Comparison of ENCODE assay signal across 20 mouse cellular contexts in genomic region chr17:25063261-25063660, GRCm38 (mm10). TPM values are rescaled to one million over a fixed set of nuclear protein-coding genes. Genes with fewer than 3 reads are reported as not detected.
DNase-seq lines count a peak whose midpoint lies in the region; ATAC-seq and TF ChIP-seq lines count a peak whose summit lies in the region.
"Had no signal": no experiment of that assay in that cellular context is flagged by ENCODE, and none has a peak within 500 bp of the region (broad histone marks: within the 10 kb centered on the region; RNA-seq: fewer than 3 reads in every experiment).

No protein-coding gene starts in this region.

- H3K4me2 ChIP-seq in heart, embryonic 15.5 days, result no peak overlapping the region
- H3K4me2 ChIP-seq in heart, embryonic 11.5 days, result no peak overlapping the region
- no peak overlapping the region for H3K4me2 ChIP-seq in kidney, embryonic 16.5 days (replicated peaks; ENCODE audit: low read depth, low read length)
- no peak overlapping the region for H3K4me2 ChIP-seq in kidney, embryonic 15.5 days
- H3K4me2 ChIP-seq: embryonic facial prominence, embryonic 12.5 days; forebrain, embryonic 15.5 days; hindbrain, embryonic 14.5 days; intestine, embryonic 15.5 days had no signal

- intact Hi-C loops in gastrocnemius, adult 2 months (cut with DNase I), result no loop called here

- WGBS in heart, embryonic 15.5 days, result 88% methylated on average over 4 of the region's 4 CpGs
- WGBS in heart, embryonic 11.5 days (ENCODE audit: insufficient replicate concordance), result 90% methylated on average over 4 of the region's 4 CpGs
- 78% methylated on average over 4 of the region's 4 CpGs for WGBS in kidney, embryonic 16.5 days
- 85% methylated on average over 4 of the region's 4 CpGs for WGBS in kidney, embryonic 15.5 days

- peaks cover 13% of the 10 kb centered on the region; the same call in 1 of the 2 replicates for H3K36me3 ChIP-seq in heart, embryonic 15.5 days
- 0 out of 2 replicates have a peak, but pooled peaks cover 4% of the 10 kb centered on the region for H3K36me3 ChIP-seq in heart, embryonic 11.5 days (ENCODE audit: control insufficient read depth, insufficient read depth, low read length)
- H3K36me3 ChIP-seq in kidney, embryonic 16.5 days (ENCODE audit: insufficient read depth, low read length), result peaks cover 22% of the 10 kb centered on the region
- peaks cover 77% of the 10 kb centered on the region for H3K36me3 ChIP-seq in kidney, embryonic 15.5 days

- no peak for DNase-seq in gastrocnemius, adult 2 months
- no peak for DNase-seq in gastrocnemius, adult 8-10 months (ENCODE audit: low spot score in 2 of 2)
- DNase-seq in frontal cortex, adult 2 months (ENCODE audit: extremely low spot score in 1 of 2, low spot score in 1 of 2), result no peak
- DNase-seq: B cell, adult 2 months; cerebellum, adult 11-12 months; cerebellum, adult 9-10 months; gastrocnemius, postnatal 25 days; kidney, adult 18-20 months had no signal

- H3K9ac ChIP-seq in heart, embryonic 15.5 days, result no peak overlapping the region
- no peak overlapping the region for H3K9ac ChIP-seq in heart, embryonic 11.5 days (ENCODE audit: low read depth, low read length)
- H3K9ac ChIP-seq in kidney, embryonic 16.5 days (replicated peaks; ENCODE audit: low read length), result no peak overlapping the region
- H3K9ac ChIP-seq in kidney, embryonic 15.5 days, result no peak overlapping the region
- H3K9ac ChIP-seq: embryonic facial prominence, embryonic 12.5 days; forebrain, embryonic 15.5 days; hindbrain, embryonic 14.5 days; intestine, embryonic 15.5 days had no signal

- no peaks in the 10 kb centered on the region for H3K27me3 ChIP-seq in heart, embryonic 15.5 days
- no peaks in the 10 kb centered on the region for H3K27me3 ChIP-seq in heart, embryonic 11.5 days (ENCODE audit: control insufficient read depth, insufficient read depth, low read length)
- H3K27me3 ChIP-seq in kidney, embryonic 16.5 days (ENCODE audit: insufficient read depth, low read length), result no peaks in the 10 kb centered on the region
- no peaks in the 10 kb centered on the region for H3K27me3 ChIP-seq in kidney, embryonic 15.5 days
- H3K27me3 ChIP-seq: embryonic facial prominence, embryonic 12.5 days; forebrain, embryonic 15.5 days; intestine, embryonic 15.5 days had no signal

- H3K27ac ChIP-seq in gastrocnemius, adult 2 months, result peak overlapping the region; percentile 89
- peak overlapping the region; percentile 79; the same call in 1 of the 2 replicates for H3K27ac ChIP-seq in heart, embryonic 15.5 days
- no peak overlapping the region for H3K27ac ChIP-seq in heart, embryonic 11.5 days (ENCODE audit: low read depth, low read length)
- peak overlapping the region; percentile 83; the same call in 1 of the 2 replicates for H3K27ac ChIP-seq in kidney, embryonic 16.5 days (ENCODE audit: low read length)
- no peak overlapping the region for H3K27ac ChIP-seq in kidney, embryonic 15.5 days
- H3K27ac ChIP-seq: embryonic facial prominence, embryonic 12.5 days; forebrain, embryonic 15.5 days; hindbrain, embryonic 10.5 days; hindbrain, embryonic 14.5 days; intestine, embryonic 15.5 days had no signal

- TF ChIP-seq CTCF in gastrocnemius, adult 2 months (IDR thresholded peaks at IDR 0.05), result no peak

- H3K4me1 ChIP-seq in heart, embryonic 15.5 days (replicated peaks), result peaks cover 34% of the 10 kb centered on the region
- peaks cover 17% of the 10 kb centered on the region for H3K4me1 ChIP-seq in heart, embryonic 11.5 days (ENCODE audit: control insufficient read depth, insufficient read depth, low read length)
- H3K4me1 ChIP-seq in kidney, embryonic 16.5 days (ENCODE audit: insufficient read depth, low read length), result peaks cover 10% of the 10 kb centered on the region; the same call in 1 of the 2 replicates
- H3K4me1 ChIP-seq in kidney, embryonic 15.5 days, result peaks cover 16% of the 10 kb centered on the region
- H3K4me1 ChIP-seq: embryonic facial prominence, embryonic 12.5 days; forebrain, embryonic 15.5 days; hindbrain, embryonic 10.5 days; intestine, embryonic 15.5 days had no signal

- ATAC-seq in heart, embryonic 15.5 days (replicated peaks; ENCODE audit: insufficient number of reproducible peaks, insufficient read depth, low FRiP score, low read depth), result no peak
- ATAC-seq in heart, embryonic 11.5 days (replicated peaks; ENCODE audit: insufficient number of reproducible peaks, low FRiP score, low TSS enrichment), result no peak
- no peak for ATAC-seq in kidney, embryonic 16.5 days (ENCODE audit: low FRiP score, low TSS enrichment)
- no peak for ATAC-seq in kidney, embryonic 15.5 days (replicated peaks; ENCODE audit: low FRiP score)
- ATAC-seq: CD4-positive, CD25-positive, alpha-beta regulatory T cell, adult 4 months; forebrain, embryonic 15.5 days; intestine, embryonic 15.5 days had no signal

- H3K9me3 ChIP-seq in heart, embryonic 15.5 days (replicated peaks), result no peaks in the 10 kb centered on the region
- no peaks in the 10 kb centered on the region for H3K9me3 ChIP-seq in heart, embryonic 11.5 days (replicated peaks; ENCODE audit: control insufficient read depth, low read length)
- no peaks in the 10 kb centered on the region for H3K9me3 ChIP-seq in kidney, embryonic 16.5 days (ENCODE audit: low read length)
- no peaks in the 10 kb centered on the region for H3K9me3 ChIP-seq in kidney, embryonic 15.5 days (replicated peaks)
- H3K9me3 ChIP-seq: embryonic facial prominence, embryonic 12.5 days; forebrain, embryonic 15.5 days; G1E; hindbrain, embryonic 10.5 days; intestine, embryonic 15.5 days had no signal

- H3K4me3 ChIP-seq in gastrocnemius, adult 2 months, result peak overlapping the region; percentile 54
- no peak overlapping the region for H3K4me3 ChIP-seq in heart, embryonic 15.5 days
- H3K4me3 ChIP-seq in heart, embryonic 11.5 days (ENCODE audit: low read depth, low read length), result no peak overlapping the region
- no peak overlapping the region for H3K4me3 ChIP-seq in kidney, embryonic 16.5 days (ENCODE audit: low read length)
- no peak overlapping the region for H3K4me3 ChIP-seq in kidney, embryonic 15.5 days (replicated peaks)
- H3K4me3 ChIP-seq: embryonic facial prominence, embryonic 12.5 days; forebrain, embryonic 15.5 days; hindbrain, embryonic 10.5 days; intestine, embryonic 15.5 days had no signal

RNA-seq across cellular contexts. Expression of gene Tmem204, which starts 20.1 kb away (rescaled TPM):
- 10 to 100 TPM in 1 of 2 experiments, 1 to 10 TPM in 1; 8.3 to 21.5 TPM for total RNA-seq in gastrocnemius, adult 2 months (2021)
- total RNA-seq in gastrocnemius, adult 8-10 months (2022), result 10 to 100 TPM in 1 of 4 experiments, 1 to 10 TPM in 3; 7.9 to 10.7 (median 8.2) TPM
- 23.1 and 24.8 TPM in 2 replicates for polyA plus RNA-seq in heart, embryonic 15.5 days (2015; fragmentation: Nextera tagmentation; extraction: Ambion mirVana)
- 14.4 and 18.5 TPM in 2 replicates for polyA plus RNA-seq in heart, embryonic 11.5 days (2014; fragmentation: Nextera tagmentation; extraction: Ambion mirVana)
- polyA plus RNA-seq in kidney, embryonic 16.5 days (2015; fragmentation: Nextera tagmentation; extraction: Ambion mirVana), result 34.4 and 44.7 TPM in 2 replicates
- 29.6 and 31.6 TPM in 2 replicates for polyA plus RNA-seq in kidney, embryonic 15.5 days (2015; fragmentation: Nextera tagmentation; extraction: Ambion mirVana)
- 16.2 and 16.3 TPM in 2 replicates for polyA plus RNA-seq in frontal cortex, adult 2 months (2012; rRNA removed)
- total RNA-seq: granulocyte monocyte progenitor cell, adult 5-6 weeks had no signal
- polyA plus RNA-seq: G1E had no signal

RNA-seq across cellular contexts. Expression of gene Ift140, which starts 47.4 kb away (rescaled TPM):
- total RNA-seq in gastrocnemius, adult 2 months (2021), result 1 to 10 TPM; 2.8 to 2.9 TPM
- 1 to 10 TPM; 1.4 to 2.7 (median 2.3) TPM for total RNA-seq in gastrocnemius, adult 8-10 months (2022)
- polyA plus RNA-seq in heart, embryonic 15.5 days (2015; fragmentation: Nextera tagmentation; extraction: Ambion mirVana), result 8.9 and 13.3 TPM in 2 replicates
- polyA plus RNA-seq in heart, embryonic 11.5 days (2014; fragmentation: Nextera tagmentation; extraction: Ambion mirVana), result 17.4 and 17.9 TPM in 2 replicates
- polyA plus RNA-seq in kidney, embryonic 16.5 days (2015; fragmentation: Nextera tagmentation; extraction: Ambion mirVana), result 24.9 and 25.5 TPM in 2 replicates
- 19.2 and 27.6 TPM in 2 replicates for polyA plus RNA-seq in kidney, embryonic 15.5 days (2015; fragmentation: Nextera tagmentation; extraction: Ambion mirVana)
- 19.0 and 23.6 TPM in 2 replicates for polyA plus RNA-seq in frontal cortex, adult 2 months (2012; rRNA removed)

RNA-seq across cellular contexts. Expression of gene Cramp1l, which starts 47.7 kb away (rescaled TPM):
- total RNA-seq in gastrocnemius, adult 2 months (2021), result 1 to 10 TPM; 6.3 to 7.1 TPM
- 1 to 10 TPM; 6.2 to 6.9 (median 6.7) TPM for total RNA-seq in gastrocnemius, adult 8-10 months (2022)
- polyA plus RNA-seq in heart, embryonic 15.5 days (2015; fragmentation: Nextera tagmentation; extraction: Ambion mirVana), result 4.1 and 6.3 TPM in 2 replicates
- polyA plus RNA-seq in heart, embryonic 11.5 days (2014; fragmentation: Nextera tagmentation; extraction: Ambion mirVana), result 6.8 and 8.9 TPM in 2 replicates
- polyA plus RNA-seq in kidney, embryonic 16.5 days (2015; fragmentation: Nextera tagmentation; extraction: Ambion mirVana), result 5.4 and 6.6 TPM in 2 replicates
- 6.6 and 8.1 TPM in 2 replicates for polyA plus RNA-seq in kidney, embryonic 15.5 days (2015; fragmentation: Nextera tagmentation; extraction: Ambion mirVana)
- polyA plus RNA-seq in frontal cortex, adult 2 months (2012; rRNA removed), result 21.5 and 22.2 TPM in 2 replicates

RNA-seq across cellular contexts. Expression of gene Telo2, which starts 52.5 kb away (rescaled TPM):
- 10 to 100 TPM in 1 of 2 experiments, 1 to 10 TPM in 1; 4.5 to 11.4 TPM for total RNA-seq in gastrocnemius, adult 2 months (2021)
- total RNA-seq in gastrocnemius, adult 8-10 months (2022), result 1 to 10 TPM; 4.2 to 8.6 (median 6.0) TPM
- polyA plus RNA-seq in heart, embryonic 15.5 days (2015; fragmentation: Nextera tagmentation; extraction: Ambion mirVana), result 22.9 and 33.6 TPM in 2 replicates
- polyA plus RNA-seq in heart, embryonic 11.5 days (2014; fragmentation: Nextera tagmentation; extraction: Ambion mirVana), result 22.1 and 25.4 TPM in 2 replicates
- 49.5 and 53.4 TPM in 2 replicates for polyA plus RNA-seq in kidney, embryonic 16.5 days (2015; fragmentation: Nextera tagmentation; extraction: Ambion mirVana)
- polyA plus RNA-seq in kidney, embryonic 15.5 days (2015; fragmentation: Nextera tagmentation; extraction: Ambion mirVana), result 44.4 and 45.3 TPM in 2 replicates
- 19.0 and 27.2 TPM in 2 replicates for polyA plus RNA-seq in frontal cortex, adult 2 months (2012; rRNA removed)

RNA-seq across cellular contexts. Expression of gene Ptx4, which starts 57.3 kb away (rescaled TPM):
- 1 to 10 TPM; 2.2 to 6.1 TPM for total RNA-seq in gastrocnemius, adult 2 months (2021)
- total RNA-seq in gastrocnemius, adult 8-10 months (2022), result 1 to 10 TPM in 1 of 4 experiments, under 1 TPM in 3; 0.58 to 2.4 (median 0.79) TPM
- polyA plus RNA-seq in heart, embryonic 15.5 days (2015; fragmentation: Nextera tagmentation; extraction: Ambion mirVana), result 0.16 and 0.30 TPM in 2 replicates
- polyA plus RNA-seq in heart, embryonic 11.5 days (2014; fragmentation: Nextera tagmentation; extraction: Ambion mirVana), result 0.10 TPM in 1 of 2 replicates, not detected in the other
- polyA plus RNA-seq in kidney, embryonic 16.5 days (2015; fragmentation: Nextera tagmentation; extraction: Ambion mirVana), result not detected in 2 replicates
- polyA plus RNA-seq in kidney, embryonic 15.5 days (2015; fragmentation: Nextera tagmentation; extraction: Ambion mirVana), result 0.16 and 0.24 TPM in 2 replicates
- 0.08 and 0.16 TPM in 2 replicates for polyA plus RNA-seq in frontal cortex, adult 2 months (2012; rRNA removed)
- total RNA-seq: granulocyte monocyte progenitor cell, adult 5-6 weeks had no signal
- polyA plus RNA-seq: CD4-positive, CD25-positive, alpha-beta regulatory T cell, adult 4 months; forebrain, embryonic 15.5 days; G1E; hindbrain, embryonic 10.5 days; hindbrain, embryonic 14.5 days had no signal

Comparison
In these comparisons a context has a peak if more than half of its experiments do, and no peak if none do; other contexts are left out.
1. H3K27ac ChIP-seq: peak in gastrocnemius, adult 2 months (single experiment), heart, embryonic 15.5 days (single experiment) and kidney, embryonic 16.5 days (single experiment); none in heart, embryonic 11.5 days (single experiment) and kidney, embryonic 15.5 days (single experiment).